Mouse (Mus musculus) testis, adult 2 months (tissue): ENCODE measurements around the gene Supt3. TPM values are rescaled to one million over a fixed set of nuclear protein-coding genes. Genes with fewer than 3 reads are reported as not detected.

ENCODE experiments used
- H3K27ac ChIP-seq: fragments of 200-500 bp; 2 replicates; pipeline ENCODE4 v1.5.1; 2012; ENCODE audit warnings: low read depth, low read length; ENCODE audit not compliant: control insufficient read depth, insufficient read depth
- H3K27me3 ChIP-seq: fragments of 200-500 bp; 2 replicates; pipeline ENCODE4 v1.6.1; 2012; ENCODE audit warnings: mild to moderate bottlenecking, low read length, moderate library complexity; ENCODE audit not compliant: control insufficient read depth, insufficient read depth
- H3K36me3 ChIP-seq: fragments of 200-500 bp; 2 replicates; pipeline ENCODE4 v1.6.1; 2012; ENCODE audit warnings: mild to moderate bottlenecking, low read length; ENCODE audit not compliant: control insufficient read depth, insufficient read depth
- H3K4me1 ChIP-seq: fragments of 200-500 bp; 2 replicates; pipeline ENCODE4 v1.6.1; 2012; ENCODE audit warnings: low read length; ENCODE audit not compliant: control insufficient read depth, insufficient read depth
- H3K4me3 ChIP-seq: fragments of 200-500 bp; 2 replicates; pipeline ENCODE4 v1.5.1; 2012; ENCODE audit warnings: low read depth, mild to moderate bottlenecking, low read length, moderate library complexity, mixed read lengths; ENCODE audit not compliant: control insufficient read depth
- CTCF ChIP-seq: fragments of 200-500 bp; IDR thresholded peaks from 2 replicates; pipeline ENCODE4 v1.5.1; 2012; ENCODE audit warnings: low read depth, mild to moderate bottlenecking, inconsistent platforms, low read length, moderate library complexity; ENCODE audit not compliant: control insufficient read depth, insufficient read depth, insufficient replicate concordance
- POLR2A ChIP-seq: fragments of 200-500 bp; IDR thresholded peaks from 2 replicates; pipeline ENCODE4 v1.6.1; 2012; ENCODE audit warnings: low read depth, mild to moderate bottlenecking, inconsistent platforms, low read length, moderate library complexity; ENCODE audit not compliant: control insufficient read depth
- polyA plus RNA-seq: library from polyadenylated mRNA; depleted of rRNA; stranded (reverse); fragments of >200 nt; gene quantifications from 2 replicates; pipeline ENCODE4 v1.2.3, GENCODE M21; 2012

Supt3 gene
- polyA plus RNA-seq, 1 experiment = 19.6 TPM

GRCm38 (mm10) chr17:44977690-44978089 lies 200.7 kb downstream of the Supt3 start:
- H3K4me1 ChIP-seq = no peaks in the 10 kb centered on the region
- TF ChIP-seq POLR2A (no peak), CTCF (no peak)
- no peak overlapping the region for H3K4me3 ChIP-seq
- H3K36me3 ChIP-seq = no peaks in the 10 kb centered on the region
- no peaks in the 10 kb centered on the region for H3K27me3 ChIP-seq
- no peak overlapping the region for H3K27ac ChIP-seq

GRCm38 (mm10) chr17:44987964-44988363 lies 211.0 kb downstream of the Supt3 start:
- H3K27me3 ChIP-seq = no peaks in the 10 kb centered on the region
- TF ChIP-seq CTCF (no peak), POLR2A (no peak)

GRCm38 (mm10) chr17:45003311-45003710 lies 226.4 kb downstream of the Supt3 start:
- Histone ChIP-seq H3K4me3 (no peak overlapping the region), H3K27me3 (no peaks in the 10 kb centered on the region), H3K36me3 (no peaks in the 10 kb centered on the region), H3K27ac (no peak overlapping the region), H3K4me1 (no peaks in the 10 kb centered on the region)
- no peak for TF ChIP-seq CTCF
- TF ChIP-seq POLR2A = no peak

More at GRCm38 (mm10) chr17:44987964-44988363, 211.0 kb downstream of the Supt3 start:
- H3K4me1 ChIP-seq = no peaks in the 10 kb centered on the region
- no peak overlapping the region for H3K4me3 ChIP-seq
- H3K27ac ChIP-seq = no peak overlapping the region
- H3K36me3 ChIP-seq = no peaks in the 10 kb centered on the region

GRCm38 (mm10) chr17:45004477-45005170 lies 227.7 kb downstream of the Supt3 start:
- H3K27me3 ChIP-seq = no peaks in the 10 kb centered on the region
- no peaks in the 10 kb centered on the region for H3K4me1 ChIP-seq
- no peak overlapping the region for H3K27ac ChIP-seq
- no peaks in the 10 kb centered on the region for H3K36me3 ChIP-seq
- no peak overlapping the region for H3K4me3 ChIP-seq
- no peak for TF ChIP-seq CTCF
- no peak for TF ChIP-seq POLR2A

- H3K4me1 ChIP-seq = no peaks in the 10 kb centered on the region
- H3K36me3 ChIP-seq = no peaks in the 10 kb centered on the region
- H3K4me3 ChIP-seq = no peak overlapping the region
- TF ChIP-seq POLR2A = no peak
- no peak for TF ChIP-seq CTCF
- no peak overlapping the region for H3K27ac ChIP-seq
- H3K27me3 ChIP-seq = no peaks in the 10 kb centered on the region
These were observed 230.5 kb downstream of the Supt3 start for GRCm38 (mm10) chr17:45007461-45007860.

GRCm38 (mm10) chr17:45008663-45009062 lies 231.7 kb downstream of the Supt3 start:
- H3K27ac ChIP-seq = no peak overlapping the region
- no peak overlapping the region for H3K4me3 ChIP-seq
- H3K27me3 ChIP-seq = no peaks in the 10 kb centered on the region
- H3K36me3 ChIP-seq = no peaks in the 10 kb centered on the region
- no peaks in the 10 kb centered on the region for H3K4me1 ChIP-seq
- TF ChIP-seq CTCF = no peak
- no peak for TF ChIP-seq POLR2A

- Histone ChIP-seq H3K27ac (no peak overlapping the region), H3K36me3 (no peaks in the 10 kb centered on the region), H3K4me3 (no peak overlapping the region)
These were observed 233.5 kb downstream of the Supt3 start for GRCm38 (mm10) chr17:45010409-45010808.

More at GRCm38 (mm10) chr17:45010409-45010808, 233.5 kb downstream of the Supt3 start:
- H3K4me1 ChIP-seq = no peaks in the 10 kb centered on the region
- TF ChIP-seq CTCF (no peak), POLR2A (no peak)
- H3K27me3 ChIP-seq = no peaks in the 10 kb centered on the region
